Mouse (Mus musculus): ENCODE data around the gene Klk4.
A peak's percentile ranks its signal among the peaks of the same experiment; 100 is the strongest.

Klk4 gene

GRCm38 (mm10) chr7:43880912-43881311 lies at the start of gene Klk4:
Gene Klk4 (plus strand): TSS chr7:43881160.
- no peak for DNase-seq

DNA sequence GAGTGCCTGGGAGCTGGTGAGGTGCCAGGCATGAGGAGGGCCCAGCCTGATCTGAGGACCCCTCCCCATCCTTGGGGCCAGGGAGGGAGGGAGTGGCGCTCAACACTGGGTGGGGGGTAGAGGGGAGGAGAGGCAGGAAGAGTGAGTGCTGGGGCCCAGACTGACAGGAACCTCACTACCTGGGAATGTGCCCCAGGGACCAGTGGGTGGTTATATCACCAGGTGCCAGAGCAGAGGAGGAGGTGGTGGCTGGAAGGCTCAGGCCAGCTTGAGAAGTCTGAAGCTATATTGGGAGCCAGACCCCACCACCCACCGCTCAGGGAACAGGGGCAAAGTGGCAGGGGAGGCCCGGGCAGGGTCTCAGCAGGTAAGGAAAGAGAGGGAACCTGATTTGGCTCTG lies 39.3 kb upstream of the Klk4 start, which contains the start of gene Klk5:
Gene Klk5 (plus strand): TSS at position 271 of the 400 bp plus-strand sequence.
- DNase-seq = no peak

GRCm38 (mm10) chr7:43843801-43844200 lies 37.2 kb upstream of the Klk4 start:
- no peak for DNase-seq

GRCm38 (mm10) chr7:43851616-43852015 lies 29.3 kb upstream of the Klk4 start:
- no peak for DNase-seq

- DNase-seq = no peak
Observed at GRCm38 (mm10) chr7:43854642-43855380, 26.1 kb upstream of the Klk4 start.

- DNase-seq = no peak
Observed at GRCm38 (mm10) chr7:43855709-43856108, 25.3 kb upstream of the Klk4 start.

GRCm38 (mm10) chr7:43856307-43856706 lies 24.7 kb upstream of the Klk4 start:
- no peak for DNase-seq

DNA sequence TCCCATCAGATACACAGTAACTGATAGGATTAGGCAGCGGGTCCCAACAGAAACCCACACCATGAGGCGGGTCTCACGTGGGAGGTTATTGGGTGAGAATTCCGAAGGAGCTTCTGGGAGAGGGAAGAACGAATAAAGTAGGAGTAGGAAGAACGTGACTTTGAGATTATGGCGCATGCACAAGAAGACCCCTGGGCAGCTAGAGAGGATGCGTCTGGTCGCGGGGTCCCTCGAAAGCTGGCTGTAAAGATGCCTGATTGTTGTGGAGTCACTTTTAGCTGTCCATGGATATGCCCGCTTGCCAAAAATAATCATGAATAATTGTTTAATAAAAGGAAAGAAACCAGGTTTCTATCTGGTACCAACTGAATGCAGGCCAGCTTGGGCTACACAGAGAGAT lies 23.5 kb upstream of the Klk4 start:
- no peak for DNase-seq

- DNase-seq = no peak
Observed at GRCm38 (mm10) chr7:43860411-43860810, 20.5 kb upstream of the Klk4 start.

- DNase-seq = peak; percentile 36
Observed at GRCm38 (mm10) chr7:43873237-43873636, 7.7 kb upstream of the Klk4 start.

DNA sequence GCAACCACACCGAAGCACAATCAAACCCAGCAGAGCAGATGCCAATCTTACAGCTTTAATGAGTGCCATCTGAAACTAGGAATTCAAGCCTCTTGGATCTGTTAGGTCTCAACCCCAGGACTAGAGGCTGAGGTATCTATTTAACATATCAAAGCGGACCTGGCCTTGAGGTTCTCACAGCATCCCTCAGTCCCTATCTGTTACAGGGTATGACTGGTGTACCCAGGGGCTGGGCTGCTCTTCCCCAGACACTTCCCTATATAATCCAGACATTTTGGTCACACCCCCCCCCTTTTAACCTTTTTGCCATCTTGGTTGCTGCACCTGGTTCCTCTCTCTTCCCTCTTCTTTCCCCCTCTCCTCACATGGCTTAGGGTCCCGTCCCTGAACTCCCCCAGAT lies 7.3 kb upstream of the Klk4 start:
- DNase-seq = no peak

DNA sequence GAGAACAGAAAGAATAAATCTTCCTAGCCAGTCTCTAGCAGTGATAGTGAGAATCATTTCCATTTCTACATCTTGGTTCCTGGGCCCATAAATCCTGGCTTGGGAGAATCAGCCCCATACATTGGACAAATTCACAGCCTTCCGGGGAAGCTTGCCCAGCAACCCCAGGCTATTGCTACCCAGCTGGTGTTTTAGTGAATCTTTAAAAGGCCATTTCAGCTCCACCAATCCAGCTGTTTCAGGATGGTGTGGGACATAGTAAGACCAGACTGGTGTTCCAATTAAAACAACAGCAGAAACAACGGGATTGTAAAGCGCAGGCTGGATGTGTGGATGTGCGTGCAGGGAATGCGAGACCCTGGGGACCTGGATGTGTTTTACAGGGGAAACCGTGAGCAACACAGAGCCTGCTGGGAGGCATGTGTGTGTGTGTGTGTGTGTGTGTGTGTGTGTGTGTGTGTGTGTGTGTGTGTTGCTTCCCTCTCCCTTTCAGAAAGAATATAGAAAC lies 6.0 kb upstream of the Klk4 start:
- DNase-seq = no peak

DNA sequence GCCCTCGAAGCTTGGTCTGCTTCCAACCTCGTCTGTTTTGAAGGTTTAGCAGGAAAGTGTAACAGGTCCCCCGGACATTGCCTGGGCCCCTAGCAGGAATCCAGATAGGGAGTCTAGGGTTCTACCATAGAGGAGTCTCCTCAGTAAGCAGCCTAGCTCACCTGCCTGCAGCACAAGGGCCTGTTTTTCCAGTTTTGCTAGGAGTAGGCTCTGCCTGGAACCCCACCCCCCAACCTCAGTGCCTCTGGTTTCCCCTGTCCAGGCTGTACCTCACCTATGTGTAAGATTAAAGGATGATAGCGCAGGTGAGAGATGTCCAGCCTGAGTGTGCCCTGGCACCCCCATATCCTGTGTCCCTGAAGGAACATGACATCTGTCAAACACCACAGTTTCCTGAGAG lies 4.5 kb upstream of the Klk4 start:
- DNase-seq = no peak

GRCm38 (mm10) chr7:43878281-43878680 lies 2.7 kb upstream of the Klk4 start:
- no peak for DNase-seq

GRCm38 (mm10) chr7:43882346-43882745 lies 1.4 kb downstream of the Klk4 start:
- DNase-seq = no peak

DNA sequence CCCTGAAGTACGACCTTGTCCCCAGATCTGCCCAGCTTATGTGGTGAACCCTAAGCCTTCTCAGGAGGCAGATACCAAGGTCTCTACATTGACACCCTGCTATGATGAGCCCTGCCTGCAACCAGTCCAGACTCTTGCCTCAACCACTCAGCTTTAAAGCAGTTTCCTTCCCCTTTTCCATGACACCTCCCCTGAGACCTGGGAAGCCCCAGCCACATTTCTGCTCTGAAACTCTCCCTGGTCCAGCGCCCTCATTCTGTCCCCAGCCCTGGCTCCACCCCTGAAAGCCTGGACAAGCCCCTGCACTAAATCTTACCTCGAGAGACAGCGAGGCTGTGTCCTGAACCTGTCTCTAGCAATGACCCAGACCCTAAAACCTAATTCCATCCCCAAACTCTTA lies 1.9 kb downstream of the Klk4 start:
- DNase-seq = no peak

GRCm38 (mm10) chr7:43883547-43883946 lies 2.6 kb downstream of the Klk4 start:
- no peak for DNase-seq

DNA sequence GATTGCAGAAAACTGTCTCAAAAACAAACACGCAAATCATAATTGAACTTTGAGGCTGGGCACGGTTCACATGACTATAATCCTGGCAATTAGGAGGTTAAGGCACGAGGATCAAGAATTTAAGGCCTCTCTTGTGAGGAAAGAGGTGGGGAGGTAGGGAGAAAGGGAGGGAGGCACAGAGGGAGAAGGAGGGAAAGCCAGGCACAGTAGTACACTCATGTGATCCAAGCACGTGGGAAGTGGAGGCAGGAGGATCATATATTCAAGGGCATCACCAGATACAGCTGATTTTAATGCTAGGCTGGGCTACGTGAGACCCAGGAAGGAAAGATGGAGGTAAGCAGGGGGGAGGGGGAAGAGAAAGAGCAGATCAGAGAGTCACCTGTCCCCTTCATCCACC lies 10.4 kb downstream of the Klk4 start:
- DNase-seq = no peak

- DNase-seq = no peak
Observed at GRCm38 (mm10) chr7:43891788-43892187, 10.8 kb downstream of the Klk4 start.

- peak; percentile 84 for DNase-seq
Observed at GRCm38 (mm10) chr7:43894836-43895235, 13.9 kb downstream of the Klk4 start.

GRCm38 (mm10) chr7:43914821-43915220 lies 33.9 kb downstream of the Klk4 start:
- no peak for DNase-seq

DNA sequence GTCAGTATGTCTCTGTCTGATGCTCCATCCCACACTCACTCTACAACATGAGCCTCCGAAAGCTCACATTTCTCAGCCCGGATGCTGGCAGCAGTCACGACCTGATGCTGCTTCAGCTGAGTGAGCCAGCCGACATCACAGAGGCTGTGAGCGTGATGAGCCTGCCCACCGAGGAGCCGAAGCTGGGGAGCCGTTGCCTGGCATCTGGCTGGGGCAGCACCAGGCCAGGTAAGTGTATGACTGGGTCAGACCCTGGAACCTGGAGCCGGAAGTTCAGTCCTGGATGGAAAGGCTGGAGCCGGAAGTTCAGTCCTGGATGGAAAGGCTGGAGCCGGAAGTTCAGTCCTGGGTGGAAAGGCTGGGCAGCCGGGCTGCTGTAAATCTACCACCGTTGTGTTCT lies 37.5 kb downstream of the Klk4 start:
- no peak for DNase-seq

DNA sequence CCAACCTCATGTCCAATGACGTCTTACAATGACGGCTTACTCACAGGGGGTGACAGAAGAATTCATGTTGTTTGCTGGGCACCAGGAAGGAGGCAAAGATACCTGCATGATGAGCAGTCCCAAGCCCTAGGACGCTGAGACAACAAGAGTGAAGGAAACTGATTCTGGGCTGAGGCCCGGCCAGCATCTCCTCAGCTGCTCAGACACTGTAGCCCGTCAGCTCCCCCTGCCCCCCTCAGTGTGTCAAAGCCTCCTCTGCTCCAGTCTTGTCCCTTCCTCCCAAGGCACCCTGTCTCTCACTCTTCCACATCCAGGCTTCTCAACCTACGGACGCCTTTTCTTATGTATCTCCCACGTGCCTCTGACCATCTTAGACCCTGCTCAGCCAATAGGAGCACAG lies 37.9 kb downstream of the Klk4 start:
- DNase-seq = no peak

- DNase-seq = peak; percentile 47
Observed at GRCm38 (mm10) chr7:43919559-43920451, 38.8 kb downstream of the Klk4 start.

All from kidney, adult 11 months (tissue).